Mouse (Mus musculus): ENCODE measurements around the gene Gm1043. TPM values are rescaled to one million over a fixed set of nuclear protein-coding genes. Genes with fewer than 3 reads are reported as not detected.
A peak's percentile ranks its signal among the peaks of the same experiment; 100 is the strongest.

Gm1043 gene
- polyA plus RNA-seq, 1 experiment from 2014 or later: not detected

DNA sequence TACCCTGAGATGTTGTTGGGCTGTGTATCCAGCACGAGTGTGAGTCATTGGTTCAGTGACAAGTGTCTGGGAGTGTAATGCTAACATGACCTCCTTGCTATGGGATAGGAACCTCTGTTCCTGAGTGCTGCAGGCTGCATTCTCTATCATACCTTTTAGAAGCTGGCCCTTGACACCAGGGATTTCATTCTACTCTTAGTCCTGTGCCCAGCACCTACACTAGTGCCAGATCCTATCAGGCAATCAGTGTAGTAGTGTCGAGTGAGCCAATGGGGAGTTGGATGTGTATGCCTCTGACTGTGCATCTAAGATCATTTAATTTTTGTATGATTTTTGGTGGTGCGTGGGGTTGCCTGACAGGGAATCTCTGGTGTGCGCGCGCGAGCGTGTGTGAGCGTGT, 156.1 kb downstream of the Gm1043 start:
- 17% methylated on average over 9 of the region's 9 CpGs for WGBS
- peak overlapping the region; percentile 44; the same call in 1 of the 2 replicates for H3K4me3 ChIP-seq (replicated peaks)
- no peaks in the 10 kb centered on the region for H3K36me3 ChIP-seq
- H3K4me1 ChIP-seq: peaks cover 39% of the 10 kb centered on the region
- H3K9ac ChIP-seq: no peak overlapping the region
- ATAC-seq (replicated peaks; ENCODE audit: low FRiP score): no peak
- peaks cover 86% of the 10 kb centered on the region for H3K27me3 ChIP-seq
- H3K27ac ChIP-seq: no peak overlapping the region
- H3K4me2 ChIP-seq: peak overlapping the region; percentile 75
- H3K9me3 ChIP-seq (replicated peaks): no peaks in the 10 kb centered on the region

- peak within 1 kb of the TSS; percentile 75 for H3K4me2 ChIP-seq
- no peaks in the 10 kb centered on the region for H3K36me3 ChIP-seq
- peak within 1 kb of the TSS; percentile 44 for H3K4me3 ChIP-seq (replicated peaks)
- peaks cover 43% of the 10 kb centered on the region for H3K4me1 ChIP-seq
- WGBS: 1% methylated on average over 50 of the region's 56 CpGs
- no peak within 1 kb of the TSS for H3K9ac ChIP-seq
- ATAC-seq (replicated peaks; ENCODE audit: low FRiP score): peak; percentile 66
- peaks cover 91% of the 10 kb centered on the region for H3K27me3 ChIP-seq
- no peaks in the 10 kb centered on the region for H3K9me3 ChIP-seq (replicated peaks)
- no peak within 1 kb of the TSS for H3K27ac ChIP-seq
Measured at GRCm38 (mm10) chr5:37241651-37242151, 156.5 kb downstream of the Gm1043 start, which contains the start of gene Crmp1. Gene Crmp1 (plus strand): TSS chr5:37241940.

GRCm38 (mm10) chr5:37242360-37243168, 157.4 kb downstream of the Gm1043 start:
- Histone ChIP-seq H3K4me3 (replicated peaks) (peak overlapping the region; percentile 44), H3K9me3 (replicated peaks) (no peaks in the 10 kb centered on the region), H3K9ac (no peak overlapping the region), H3K36me3 (no peaks in the 10 kb centered on the region), H3K4me1 (peaks cover 43% of the 10 kb centered on the region), H3K27ac (no peak overlapping the region), H3K27me3 (peaks cover 91% of the 10 kb centered on the region), H3K4me2 (peak overlapping the region; percentile 75)
- no peak for ATAC-seq (replicated peaks; ENCODE audit: low FRiP score)
- 9% methylated on average over 44 of the region's 44 CpGs for WGBS

- Histone ChIP-seq H3K27ac (no peak overlapping the region), H3K9ac (no peak overlapping the region), H3K4me2 (no peak overlapping the region), H3K4me1 (peaks cover 43% of the 10 kb centered on the region), H3K27me3 (peaks cover 90% of the 10 kb centered on the region), H3K36me3 (no peaks in the 10 kb centered on the region), H3K9me3 (replicated peaks) (no peaks in the 10 kb centered on the region), H3K4me3 (replicated peaks) (no peak overlapping the region)
- 1% methylated on average over 19 of the region's 19 CpGs for WGBS
- ATAC-seq (replicated peaks; ENCODE audit: low FRiP score): no peak
Measured at GRCm38 (mm10) chr5:37243169-37243886, 158.2 kb downstream of the Gm1043 start.

- ATAC-seq (replicated peaks; ENCODE audit: low FRiP score): no peak
- Histone ChIP-seq H3K36me3 (no peaks in the 10 kb centered on the region), H3K4me1 (peaks cover 43% of the 10 kb centered on the region), H3K4me2 (0 out of 2 replicates have a peak overlapping the region, but pooled peaks have one; percentile 87), H3K9me3 (replicated peaks) (no peaks in the 10 kb centered on the region), H3K4me3 (replicated peaks) (no peak overlapping the region), H3K9ac (no peak overlapping the region), H3K27ac (0 out of 2 replicates have a peak overlapping the region, but pooled peaks have one; percentile 34), H3K27me3 (peaks cover 88% of the 10 kb centered on the region)
- 1% methylated on average over 13 of the region's 13 CpGs for WGBS
Measured at GRCm38 (mm10) chr5:37244161-37244560, 159.0 kb downstream of the Gm1043 start.

DNA sequence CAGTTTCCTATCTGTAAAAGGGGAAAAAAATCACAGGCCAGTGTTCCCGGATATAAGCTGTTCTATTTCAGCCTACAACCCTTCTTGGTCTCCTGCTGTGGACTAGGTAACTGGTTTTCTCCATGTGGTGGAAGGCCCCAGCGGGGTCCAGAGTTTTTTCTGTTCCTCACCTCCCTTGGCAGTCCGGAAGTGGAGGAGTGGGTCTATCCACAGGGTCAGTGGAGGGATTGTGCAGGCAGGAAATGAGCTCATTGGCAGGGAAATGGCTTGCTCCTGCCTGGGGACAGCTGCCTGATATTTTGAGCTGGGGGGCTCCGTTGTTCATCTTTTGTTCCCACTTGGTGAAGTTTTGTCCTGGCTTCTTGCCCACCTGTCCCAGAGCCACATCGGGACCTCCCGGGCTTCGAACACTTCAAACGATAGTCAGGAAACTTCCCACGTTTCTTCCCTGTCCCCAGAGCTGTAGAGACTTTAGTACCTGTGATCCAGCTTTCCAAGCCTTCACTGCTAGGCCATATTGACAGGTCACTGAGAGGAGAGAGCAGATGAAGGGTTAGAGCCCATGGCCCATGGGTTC, 159.6 kb downstream of the Gm1043 start:
- H3K9me3 ChIP-seq (replicated peaks): no peaks in the 10 kb centered on the region
- H3K4me3 ChIP-seq (replicated peaks): peak overlapping the region; percentile 55; the same call in 1 of the 2 replicates
- peaks cover 43% of the 10 kb centered on the region for H3K4me1 ChIP-seq
- no peak for ATAC-seq (replicated peaks; ENCODE audit: low FRiP score)
- peak overlapping the region; percentile 34 for H3K27ac ChIP-seq
- H3K27me3 ChIP-seq: peaks cover 83% of the 10 kb centered on the region
- no peaks in the 10 kb centered on the region for H3K36me3 ChIP-seq
- H3K9ac ChIP-seq: no peak overlapping the region
- peak overlapping the region; percentile 87 for H3K4me2 ChIP-seq
- 20% methylated on average over 9 of the region's 9 CpGs for WGBS

- 2% methylated on average over 34 of the region's 42 CpGs for WGBS
- Histone ChIP-seq H3K36me3 (no peaks in the 10 kb centered on the region), H3K9me3 (replicated peaks) (no peaks in the 10 kb centered on the region), H3K9ac (peak overlapping the region; percentile 35; the same call in 1 of the 2 replicates), H3K27ac (peak overlapping the region; percentile 34; the same call in 1 of the 2 replicates), H3K4me3 (replicated peaks) (peak overlapping the region; percentile 55), H3K27me3 (peaks cover 74% of the 10 kb centered on the region), H3K4me2 (peak overlapping the region; percentile 87), H3K4me1 (peaks cover 43% of the 10 kb centered on the region)
- ATAC-seq (replicated peaks; ENCODE audit: low FRiP score): peak; percentile 40; the same call in 1 of the 2 replicates
Measured at GRCm38 (mm10) chr5:37245651-37246050, 160.5 kb downstream of the Gm1043 start.

GRCm38 (mm10) chr5:37246138-37246910, 161.2 kb downstream of the Gm1043 start:
- Histone ChIP-seq H3K9ac (no peak overlapping the region; the same call in 1 of the 2 replicates), H3K9me3 (replicated peaks) (no peaks in the 10 kb centered on the region), H3K4me1 (peaks cover 43% of the 10 kb centered on the region), H3K4me2 (peak overlapping the region; percentile 87), H3K27me3 (peaks cover 67% of the 10 kb centered on the region), H3K4me3 (replicated peaks) (peak overlapping the region; percentile 55), H3K27ac (no peak overlapping the region), H3K36me3 (no peaks in the 10 kb centered on the region)
- ATAC-seq (replicated peaks; ENCODE audit: low FRiP score): peak; percentile 9; the same call in 1 of the 2 replicates
- under 1% methylated on average over 36 of the region's 37 CpGs for WGBS

DNA sequence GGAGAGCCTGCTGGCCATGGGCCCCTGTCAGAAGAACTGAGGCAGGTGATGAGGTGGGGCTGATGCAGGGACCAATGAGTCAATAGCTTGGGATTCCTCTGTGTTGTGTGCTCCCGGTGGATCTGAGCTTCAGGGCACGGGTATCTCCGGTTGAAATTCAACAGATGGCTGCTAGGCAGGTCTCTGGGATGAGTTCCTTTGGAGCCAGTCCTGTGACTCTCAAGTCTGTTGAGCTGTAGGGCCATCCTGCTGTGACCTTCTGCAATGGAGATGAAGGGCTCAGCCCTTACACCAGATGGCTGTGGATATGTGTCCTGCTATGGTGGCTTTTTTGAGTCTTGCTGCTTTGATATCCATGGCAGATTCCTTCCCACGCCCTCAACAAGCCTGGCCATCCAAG, 162.3 kb downstream of the Gm1043 start:
- H3K4me3 ChIP-seq (replicated peaks): no peak overlapping the region
- 44% methylated on average over 4 of the region's 4 CpGs for WGBS
- H3K27ac ChIP-seq: no peak overlapping the region
- H3K9ac ChIP-seq: no peak overlapping the region
- peak overlapping the region; percentile 8; the same call in 1 of the 2 replicates for H3K4me2 ChIP-seq
- H3K4me1 ChIP-seq: peaks cover 32% of the 10 kb centered on the region
- no peaks in the 10 kb centered on the region for H3K36me3 ChIP-seq
- ATAC-seq (replicated peaks; ENCODE audit: low FRiP score): no peak
- no peaks in the 10 kb centered on the region for H3K9me3 ChIP-seq (replicated peaks)
- peaks cover 56% of the 10 kb centered on the region for H3K27me3 ChIP-seq

DNA sequence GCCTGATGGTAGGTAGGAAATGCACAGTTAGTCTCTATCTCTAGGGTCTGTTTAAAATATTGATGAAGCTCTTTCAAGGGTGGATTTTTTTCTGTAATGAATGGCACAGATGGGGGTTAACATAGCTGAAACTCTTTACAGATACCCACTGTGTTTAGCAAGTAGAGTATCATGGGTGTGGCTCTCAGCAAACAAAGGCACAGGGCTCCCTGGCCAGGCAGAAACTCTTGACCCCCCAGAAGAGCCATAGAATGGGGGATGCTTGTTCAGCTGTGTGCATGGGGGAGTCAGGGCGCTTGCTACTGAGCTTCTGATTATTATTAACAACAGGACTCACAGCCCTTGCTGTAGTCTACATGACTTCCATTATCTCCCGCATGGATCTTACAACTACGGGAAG, 163.7 kb downstream of the Gm1043 start:
- Histone ChIP-seq H3K27ac (no peak overlapping the region), H3K9me3 (replicated peaks) (no peaks in the 10 kb centered on the region), H3K4me3 (replicated peaks) (no peak overlapping the region), H3K27me3 (peaks cover 42% of the 10 kb centered on the region), H3K9ac (no peak overlapping the region), H3K4me2 (no peak overlapping the region), H3K4me1 (peaks cover 27% of the 10 kb centered on the region), H3K36me3 (no peaks in the 10 kb centered on the region)
- ATAC-seq (replicated peaks; ENCODE audit: low FRiP score): no peak
- 81% methylated on average over 3 of the region's 3 CpGs for WGBS

DNA sequence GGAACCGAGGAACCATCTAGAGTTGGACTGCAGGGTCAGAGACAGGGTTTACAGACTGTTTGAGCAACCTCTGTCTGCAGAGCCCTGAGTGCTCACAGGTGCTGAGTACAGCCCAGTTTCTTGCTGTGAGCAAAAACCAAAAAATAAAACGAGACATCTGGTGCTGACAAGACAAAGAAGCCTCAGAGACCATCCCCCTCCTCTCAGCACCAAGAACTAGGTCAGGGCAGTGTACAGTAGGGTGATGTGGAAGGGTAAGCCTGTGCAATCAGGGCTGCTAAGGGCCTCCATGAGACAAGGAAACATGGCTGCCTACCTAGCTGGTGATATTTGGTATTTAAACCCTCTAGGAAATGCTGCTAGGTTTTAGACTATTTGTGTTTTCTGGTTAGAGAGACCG, 166.4 kb downstream of the Gm1043 start:
- no peaks in the 10 kb centered on the region for H3K36me3 ChIP-seq
- H3K9ac ChIP-seq: no peak overlapping the region
- H3K4me3 ChIP-seq (replicated peaks): no peak overlapping the region
- H3K27me3 ChIP-seq: peaks cover 15% of the 10 kb centered on the region
- 66% methylated on average over 3 of the region's 3 CpGs for WGBS
- no peak overlapping the region for H3K27ac ChIP-seq
- no peaks in the 10 kb centered on the region for H3K9me3 ChIP-seq (replicated peaks)
- no peak overlapping the region for H3K4me2 ChIP-seq
- H3K4me1 ChIP-seq: peaks cover under 1% of the 10 kb centered on the region; the same call in 1 of the 2 replicates
- no peak for ATAC-seq (replicated peaks; ENCODE audit: low FRiP score)

All from kidney, embryonic 15.5 days (tissue).